Mouse (Mus musculus): ENCODE data around the gene Uso1. TPM values are rescaled to one million over a fixed set of nuclear protein-coding genes. Genes with fewer than 3 reads are reported as not detected.

Uso1 gene
- total RNA-seq, 1 experiment: 51.6 TPM

- no peak for DNase-seq (ENCODE audit: low read depth, low spot score)
- Histone ChIP-seq H3K4me1 (ENCODE audit: control insufficient read depth in 2 of 2, insufficient read depth in 2 of 2, low read length in 2 of 2, poor library complexity in 1 of 2) (peaks cover 14 to 30% of the 10 kb centered on the region in 2 experiments), H3K36me3 (ENCODE audit: control insufficient read depth, insufficient read depth, low read length, poor library complexity, severe bottlenecking) (no peaks in the 10 kb centered on the region), H3K27ac (ENCODE audit: insufficient read depth, low read depth, low read length, poor library complexity, severe bottlenecking) (no peak overlapping the region), H3K9ac (ENCODE audit: insufficient read depth, low read depth, low read length, poor library complexity, severe bottlenecking) (no peak overlapping the region), H3K9me3 (ENCODE audit: control insufficient read depth, insufficient read depth, low read depth, low read length) (no peaks in the 10 kb centered on the region), H3K4me3 (ENCODE audit: insufficient read depth in 1 of 2, low read depth in 1 of 2, low read length in 2 of 2, poor library complexity in 1 of 2, severe bottlenecking in 1 of 2) (no peak overlapping the region)
- in situ Hi-C loops (cut with MboI; ENCODE audit: low sequenced_read_pairs in 2 of 2, unreplicated experiment in 2 of 2): no loop called here
- TF ChIP-seq MAFK (IDR thresholded peaks at IDR 0.05; ENCODE audit: insufficient read depth, low read depth, low read length): no peak
- TF ChIP-seq ZNF384 (IDR thresholded peaks at IDR 0.05; ENCODE audit: low read depth, low read length): no peak
- no peak for TF ChIP-seq HCFC1 (IDR thresholded peaks at IDR 0.05; ENCODE audit: borderline replicate concordance, insufficient read depth, low read length)
- no peak for TF ChIP-seq CHD2 (IDR thresholded peaks at IDR 0.05; ENCODE audit: low read depth, low read length)
- no peak for TF ChIP-seq ZC3H11A (IDR thresholded peaks at IDR 0.05; ENCODE audit: borderline replicate concordance, low read depth, low read length)
Measured at GRCm38 (mm10) chr5:92097779-92098178, 40.0 kb upstream of the Uso1 start.

- H3K27ac ChIP-seq (ENCODE audit: insufficient read depth, low read depth, low read length, poor library complexity, severe bottlenecking): peak overlapping the region; percentile 40; the same call in 1 of the 2 replicates
- peak overlapping the region; percentile 23 for H3K9ac ChIP-seq (ENCODE audit: insufficient read depth, low read depth, low read length, poor library complexity, severe bottlenecking)
- H3K4me1 ChIP-seq (ENCODE audit: control insufficient read depth in 2 of 2, insufficient read depth in 2 of 2, low read length in 2 of 2, poor library complexity in 1 of 2): peaks cover 14 to 32% of the 10 kb centered on the region in 2 experiments
- H3K4me3 ChIP-seq (ENCODE audit: insufficient read depth in 1 of 2, low read depth in 1 of 2, low read length in 2 of 2, poor library complexity in 1 of 2, severe bottlenecking in 1 of 2): peak overlapping the region; percentile 2 to 7; a peak in 2 of 4 replicates
- no peaks in the 10 kb centered on the region for H3K36me3 ChIP-seq (ENCODE audit: control insufficient read depth, insufficient read depth, low read length, poor library complexity, severe bottlenecking)
- in situ Hi-C loops (cut with MboI; ENCODE audit: low sequenced_read_pairs in 2 of 2, unreplicated experiment in 2 of 2): no loop called here
- no peak for DNase-seq (ENCODE audit: low read depth, low spot score)
- H3K9me3 ChIP-seq (ENCODE audit: control insufficient read depth, insufficient read depth, low read depth, low read length): no peaks in the 10 kb centered on the region
- TF ChIP-seq ZNF384 (IDR thresholded peaks at IDR 0.05; ENCODE audit: low read depth, low read length) (no peak), ZC3H11A (IDR thresholded peaks at IDR 0.05; ENCODE audit: borderline replicate concordance, low read depth, low read length) (no peak), HCFC1 (IDR thresholded peaks at IDR 0.05; ENCODE audit: borderline replicate concordance, insufficient read depth, low read length) (no peak), MAFK (IDR thresholded peaks at IDR 0.05; ENCODE audit: insufficient read depth, low read depth, low read length) (no peak), CHD2 (IDR thresholded peaks at IDR 0.05; ENCODE audit: low read depth, low read length) (no peak)
Measured at GRCm38 (mm10) chr5:92098351-92099109, 39.2 kb upstream of the Uso1 start.

- no peak for DNase-seq (ENCODE audit: low read depth, low spot score)
- H3K4me3 ChIP-seq (ENCODE audit: insufficient read depth in 1 of 2, low read depth in 1 of 2, low read length in 2 of 2, poor library complexity in 1 of 2, severe bottlenecking in 1 of 2): no peak overlapping the region
- in situ Hi-C loops (cut with MboI; ENCODE audit: low sequenced_read_pairs in 2 of 2, unreplicated experiment in 2 of 2): no loop called here
- no peaks in the 10 kb centered on the region for H3K36me3 ChIP-seq (ENCODE audit: control insufficient read depth, insufficient read depth, low read length, poor library complexity, severe bottlenecking)
- H3K9me3 ChIP-seq (ENCODE audit: control insufficient read depth, insufficient read depth, low read depth, low read length): no peaks in the 10 kb centered on the region
- no peak overlapping the region; the same call in 1 of the 2 replicates for H3K9ac ChIP-seq (ENCODE audit: insufficient read depth, low read depth, low read length, poor library complexity, severe bottlenecking)
- TF ChIP-seq ZNF384 (IDR thresholded peaks at IDR 0.05; ENCODE audit: low read depth, low read length) (no peak), ZC3H11A (IDR thresholded peaks at IDR 0.05; ENCODE audit: borderline replicate concordance, low read depth, low read length) (no peak), HCFC1 (IDR thresholded peaks at IDR 0.05; ENCODE audit: borderline replicate concordance, insufficient read depth, low read length) (no peak), MAFK (IDR thresholded peaks at IDR 0.05; ENCODE audit: insufficient read depth, low read depth, low read length) (no peak), CHD2 (IDR thresholded peaks at IDR 0.05; ENCODE audit: low read depth, low read length) (no peak)
- peak overlapping the region; percentile 49; the same call in 1 of the 2 replicates for H3K27ac ChIP-seq (ENCODE audit: insufficient read depth, low read depth, low read length, poor library complexity, severe bottlenecking)
- H3K4me1 ChIP-seq (ENCODE audit: control insufficient read depth in 2 of 2, insufficient read depth in 2 of 2, low read length in 2 of 2, poor library complexity in 1 of 2): peaks cover 17 to 31% of the 10 kb centered on the region in 2 experiments
Measured at GRCm38 (mm10) chr5:92101601-92102000, 36.1 kb upstream of the Uso1 start.

- TF ChIP-seq MAFK (IDR thresholded peaks at IDR 0.05; ENCODE audit: insufficient read depth, low read depth, low read length): no peak
- TF ChIP-seq CHD2 (IDR thresholded peaks at IDR 0.05; ENCODE audit: low read depth, low read length): no peak
- no peak for TF ChIP-seq ZNF384 (IDR thresholded peaks at IDR 0.05; ENCODE audit: low read depth, low read length)
- no peak for TF ChIP-seq HCFC1 (IDR thresholded peaks at IDR 0.05; ENCODE audit: borderline replicate concordance, insufficient read depth, low read length)
- TF ChIP-seq ZC3H11A (IDR thresholded peaks at IDR 0.05; ENCODE audit: borderline replicate concordance, low read depth, low read length): no peak
- Histone ChIP-seq H3K9me3 (ENCODE audit: control insufficient read depth, insufficient read depth, low read depth, low read length) (no peaks in the 10 kb centered on the region), H3K4me1 (ENCODE audit: control insufficient read depth in 2 of 2, insufficient read depth in 2 of 2, low read length in 2 of 2, poor library complexity in 1 of 2) (peaks cover 9 to 28% of the 10 kb centered on the region in 2 experiments), H3K4me3 (ENCODE audit: insufficient read depth in 1 of 2, low read depth in 1 of 2, low read length in 2 of 2, poor library complexity in 1 of 2, severe bottlenecking in 1 of 2) (no peak overlapping the region), H3K9ac (ENCODE audit: insufficient read depth, low read depth, low read length, poor library complexity, severe bottlenecking) (peak overlapping the region; percentile 71; the same call in 1 of the 2 replicates), H3K27ac (ENCODE audit: insufficient read depth, low read depth, low read length, poor library complexity, severe bottlenecking) (peak overlapping the region; percentile 78), H3K36me3 (ENCODE audit: control insufficient read depth, insufficient read depth, low read length, poor library complexity, severe bottlenecking) (no peaks in the 10 kb centered on the region)
- no peak for DNase-seq (ENCODE audit: low read depth, low spot score)
- in situ Hi-C loops (cut with MboI; ENCODE audit: low sequenced_read_pairs in 2 of 2, unreplicated experiment in 2 of 2): no loop called here
Measured at GRCm38 (mm10) chr5:92103062-92103461, 34.7 kb upstream of the Uso1 start.

Measured in ES-E14 (cell line).